Mouse (Mus musculus): ENCODE measurements around the gene Immt.
"Not testable (repeated sequence)": the region's sequence is repeated elsewhere in the genome, so short reads cannot be mapped to it uniquely, and the experiment has no call there.

Gene Immt

GRCm38 (mm10) chr6:71830690-71831580, at the start of gene Immt:
TSS of gene Immt (plus strand) at chr6:71831331.
- DNase-seq: peak; percentile 93 to 94

DNA sequence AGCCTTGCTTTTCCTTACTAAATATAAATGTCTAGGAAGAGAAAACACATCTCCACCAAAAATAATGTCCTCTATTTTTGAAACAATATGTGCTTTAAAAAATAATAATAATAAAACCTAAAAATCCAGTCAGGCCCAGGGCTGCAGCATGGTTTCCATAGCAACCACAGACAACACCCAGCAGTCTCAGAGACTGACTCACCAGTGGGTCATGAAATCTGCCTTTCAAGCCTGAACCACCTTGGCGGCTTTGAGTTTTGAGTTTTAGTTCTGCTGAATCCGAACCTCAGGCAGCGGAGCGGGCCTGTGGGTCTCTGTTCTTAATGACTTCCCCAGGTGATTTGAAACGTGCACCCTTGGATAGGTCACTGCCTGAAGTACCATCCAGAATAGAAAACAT, 48.0 kb upstream of the Immt start:
- no peak for DNase-seq

DNA sequence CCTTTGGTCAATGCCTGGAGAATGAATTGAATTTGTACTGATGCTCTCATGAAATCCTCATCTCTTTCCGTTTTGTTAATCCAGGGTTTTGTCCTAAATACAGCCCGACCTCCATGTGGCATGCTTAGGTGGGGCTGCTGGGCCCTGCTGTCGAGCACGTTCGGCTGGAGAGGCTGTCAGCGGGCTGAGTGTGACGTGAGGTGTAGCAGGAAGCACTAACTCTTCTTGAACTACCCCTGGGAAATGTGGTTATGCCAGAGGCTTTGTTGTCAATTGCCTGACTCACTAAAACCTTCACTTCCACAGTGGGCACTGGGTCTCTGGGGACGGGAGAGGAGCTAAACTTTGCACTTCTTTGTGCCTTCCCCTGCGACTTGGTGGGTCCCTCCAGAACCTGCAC, 42.8 kb upstream of the Immt start:
- DNase-seq: peak; percentile 47

GRCm38 (mm10) chr6:71791771-71792170, 39.4 kb upstream of the Immt start:
- no peak for DNase-seq

GRCm38 (mm10) chr6:71799391-71799790, 31.7 kb upstream of the Immt start:
- no peak for DNase-seq

- no peak for DNase-seq
These were observed 30.0 kb upstream of the Immt start for GRCm38 (mm10) chr6:71801011-71801713.

DNA sequence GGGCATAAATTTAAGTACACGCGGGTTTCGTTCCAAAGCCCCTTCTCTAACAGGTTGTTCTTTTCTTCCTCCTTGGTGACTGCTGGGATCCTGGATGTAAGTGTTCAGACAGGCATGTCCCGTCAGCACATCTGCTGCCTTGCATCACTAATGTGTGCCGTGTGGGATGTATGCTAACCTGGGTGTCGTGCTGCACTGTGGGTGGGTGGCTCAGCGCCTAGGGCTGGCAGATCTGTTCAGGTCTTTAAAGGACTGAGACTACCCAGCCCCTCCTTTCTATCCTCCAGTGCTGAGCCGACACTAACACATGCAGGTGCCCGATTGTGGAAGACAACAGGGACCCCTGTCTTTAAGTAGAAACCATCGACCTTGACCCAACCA, 29.4 kb upstream of the Immt start:
- DNase-seq: no peak

- DNase-seq: no peak
These were observed 27.5 kb upstream of the Immt start for GRCm38 (mm10) chr6:71803609-71804008.

GRCm38 (mm10) chr6:71804061-71804829, 26.9 kb upstream of the Immt start:
- peak; percentile 61 to 68 for DNase-seq

DNA sequence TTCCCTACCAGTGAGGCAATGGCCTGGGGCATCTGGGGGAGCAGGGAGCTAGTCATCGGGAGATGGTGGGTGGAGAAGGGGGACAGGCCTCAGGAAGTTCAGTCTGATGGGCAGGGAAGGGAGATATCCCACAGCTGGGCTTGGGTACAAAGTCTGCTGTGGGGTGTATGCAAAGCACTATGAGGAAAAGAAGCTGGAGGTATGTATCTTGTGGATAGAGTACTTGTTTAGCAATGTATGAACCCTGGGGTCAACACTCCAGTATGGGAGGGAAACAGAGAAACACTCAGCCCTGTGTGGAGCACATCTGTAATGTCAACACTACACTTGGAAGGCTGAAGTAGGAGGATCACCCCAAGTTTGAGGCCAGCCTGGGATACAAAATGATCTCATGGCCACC, 24.4 kb upstream of the Immt start:
- no peak for DNase-seq

DNA sequence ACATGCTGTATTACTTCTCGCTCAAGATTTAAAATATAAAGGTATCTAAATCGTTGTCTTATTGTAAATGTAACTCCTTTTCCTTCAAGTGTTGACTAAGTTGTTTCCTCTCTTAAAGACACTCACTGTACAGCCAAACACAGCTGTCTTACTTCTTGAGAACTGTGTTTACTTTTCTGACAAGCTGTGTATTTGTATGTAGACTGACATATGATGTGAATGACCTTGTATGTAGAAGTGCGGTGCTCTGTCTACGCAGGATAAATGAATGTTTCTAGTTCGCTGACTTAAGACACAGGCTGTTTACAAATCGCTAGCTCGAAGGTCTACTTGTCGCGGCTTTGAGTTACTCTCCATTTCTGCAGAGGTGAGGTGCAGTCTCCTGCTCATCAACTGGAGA, 21.2 kb upstream of the Immt start:
- DNase-seq: no peak

- DNase-seq: no peak
These were observed 18.3 kb upstream of the Immt start for GRCm38 (mm10) chr6:71812820-71813219.

DNA sequence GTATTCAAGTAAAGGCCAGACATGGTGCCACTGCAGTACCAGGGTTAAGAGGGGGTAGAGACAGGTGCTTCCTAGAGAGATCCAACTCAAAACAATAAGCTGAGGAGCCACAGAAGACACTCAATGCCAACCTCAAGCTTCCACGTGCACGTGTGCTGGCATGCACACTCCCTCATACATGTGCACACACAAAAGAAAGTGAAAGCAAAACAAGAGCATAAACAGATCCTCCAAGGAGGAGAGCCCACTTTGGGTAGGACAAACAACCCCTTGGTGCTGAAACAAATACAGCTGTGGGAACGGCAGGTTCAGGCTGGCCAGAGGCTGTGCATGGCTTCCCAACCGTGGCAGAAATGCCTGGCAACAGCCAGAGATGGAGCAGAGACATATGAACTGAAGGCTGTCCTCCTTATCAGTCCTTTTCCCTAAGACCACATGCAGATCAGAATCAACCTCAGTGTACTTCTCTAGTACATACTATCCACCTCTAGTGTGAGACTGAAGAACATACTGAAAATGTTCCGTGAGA, 11.3 kb upstream of the Immt start:
- no peak for DNase-seq

DNA sequence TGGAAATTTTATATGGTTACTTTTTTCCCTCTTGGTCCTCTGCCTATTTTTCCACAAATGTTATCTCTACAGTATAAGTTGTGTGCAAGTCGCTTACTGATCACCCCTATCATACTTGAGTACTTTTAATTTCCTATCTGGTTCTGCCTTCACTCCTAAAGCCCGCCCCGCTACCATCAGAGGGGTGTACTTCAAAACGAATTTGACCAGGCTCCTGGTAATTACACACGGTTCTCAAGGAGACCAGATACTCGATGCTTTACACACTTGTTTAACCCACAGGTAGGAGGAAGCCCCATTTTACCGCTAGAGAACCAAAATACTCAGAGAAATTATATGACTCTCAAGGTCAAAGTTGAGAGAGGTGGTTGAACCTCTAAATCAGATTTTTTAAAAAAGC, 8.0 kb upstream of the Immt start:
- no peak for DNase-seq

- DNase-seq: peak; percentile 88 to 90
These were observed 7.6 kb upstream of the Immt start for GRCm38 (mm10) chr6:71823488-71823887.

DNA sequence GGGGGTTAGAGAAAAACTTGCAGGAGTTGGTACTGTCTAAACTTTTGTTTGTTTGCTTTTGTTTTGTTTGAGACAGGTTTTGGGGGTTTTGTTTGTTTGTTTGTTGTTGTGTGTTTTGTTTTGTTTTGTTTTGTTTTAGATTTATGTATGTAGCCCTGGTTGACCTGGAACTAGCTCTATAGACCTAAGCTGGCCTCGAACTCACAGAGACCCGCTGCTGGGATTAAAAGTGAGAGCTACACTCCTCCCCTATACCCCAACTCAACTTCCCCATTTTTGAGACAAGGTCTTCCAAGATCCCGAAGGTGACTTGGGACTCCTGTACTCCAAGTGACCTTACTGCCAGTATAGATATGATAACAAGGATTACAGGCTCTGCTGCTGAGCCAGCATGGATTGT, 7.2 kb upstream of the Immt start:
- peak in 1 of 2 experiments; percentile 4 for DNase-seq

DNA sequence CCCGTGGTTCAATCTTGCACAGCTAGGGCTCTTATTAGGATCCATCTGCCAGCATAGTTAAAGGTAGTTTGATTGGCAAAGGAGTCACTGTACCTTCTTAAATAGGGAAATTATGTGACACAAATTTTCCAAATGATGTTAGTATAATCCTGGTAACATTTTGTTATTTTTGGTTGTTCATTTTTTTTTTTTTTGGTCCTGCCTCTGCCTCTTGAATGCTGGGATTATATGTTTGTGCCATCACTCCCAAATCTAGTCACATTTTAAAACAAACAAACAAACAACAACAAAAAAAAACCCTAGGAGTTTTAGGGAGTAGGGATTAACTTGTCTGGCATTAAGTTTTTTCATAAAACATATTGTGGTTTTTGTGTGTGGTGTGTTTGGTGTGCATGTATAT, 4.3 kb upstream of the Immt start, which contains the start of gene Mrpl35:
Gene Mrpl35 (minus strand): TSS at position 101 of the 400 bp plus-strand sequence.
- no peak for DNase-seq

DNA sequence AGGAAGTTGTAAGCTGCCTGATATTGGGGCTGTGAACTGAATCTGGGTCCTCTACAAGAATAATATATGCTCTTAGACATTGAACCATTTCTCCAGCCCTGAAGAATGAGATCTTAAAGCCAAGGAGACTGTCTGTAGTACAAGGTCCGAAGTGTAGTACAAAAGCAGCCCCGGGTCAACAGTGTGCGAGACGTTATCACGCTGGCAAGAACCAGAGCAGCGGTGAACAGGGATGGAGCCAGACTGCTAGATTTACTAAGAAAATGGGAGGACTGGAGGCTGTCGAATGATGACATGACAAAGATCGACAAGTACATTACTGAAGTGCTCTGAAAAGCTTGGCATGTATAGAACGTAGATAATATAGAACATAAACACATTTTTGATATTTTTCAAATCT, 1.4 kb upstream of the Immt start:
- DNase-seq: no peak

- peak; percentile 90 to 94 for DNase-seq
These were observed 440 bp downstream of the Immt start for GRCm38 (mm10) chr6:71831581-71831960.

- no peak for DNase-seq
These were observed 5.7 kb downstream of the Immt start for GRCm38 (mm10) chr6:71836811-71837210.

- DNase-seq: no peak
These were observed 8.7 kb downstream of the Immt start for GRCm38 (mm10) chr6:71839815-71840214.

DNA sequence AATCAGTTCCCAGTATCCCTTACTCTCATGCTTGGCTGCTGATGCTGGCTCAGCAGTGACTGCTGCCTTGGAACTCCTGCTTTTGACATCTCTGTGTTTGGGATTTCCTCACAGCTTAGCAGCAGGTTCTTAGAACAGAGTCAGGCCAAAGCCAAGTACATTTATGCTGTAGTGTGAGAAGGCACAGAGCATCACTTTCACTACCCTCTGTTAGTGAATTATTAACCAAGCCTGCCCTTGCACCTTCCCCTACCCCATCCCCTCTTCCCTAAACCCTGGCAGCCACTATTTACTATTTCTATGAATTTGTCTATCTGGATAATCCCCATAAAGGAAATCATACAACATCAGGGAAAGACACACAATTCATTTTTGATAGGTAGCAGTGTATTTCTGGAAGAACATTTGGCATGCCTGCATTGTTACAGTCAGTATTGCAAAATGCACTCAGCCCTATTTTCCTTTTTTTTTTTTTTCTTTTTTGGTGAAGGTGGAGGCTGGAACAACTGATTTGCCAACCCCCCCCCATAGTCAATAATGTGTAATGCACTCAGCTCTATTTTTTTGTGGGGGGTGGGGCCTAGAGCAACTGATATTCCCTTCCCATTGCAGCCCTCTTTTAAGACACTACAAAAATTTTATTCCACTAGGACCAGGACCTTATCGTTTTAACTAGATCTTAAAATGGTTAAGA, 9.6 kb downstream of the Immt start:
- no peak for DNase-seq

DNA sequence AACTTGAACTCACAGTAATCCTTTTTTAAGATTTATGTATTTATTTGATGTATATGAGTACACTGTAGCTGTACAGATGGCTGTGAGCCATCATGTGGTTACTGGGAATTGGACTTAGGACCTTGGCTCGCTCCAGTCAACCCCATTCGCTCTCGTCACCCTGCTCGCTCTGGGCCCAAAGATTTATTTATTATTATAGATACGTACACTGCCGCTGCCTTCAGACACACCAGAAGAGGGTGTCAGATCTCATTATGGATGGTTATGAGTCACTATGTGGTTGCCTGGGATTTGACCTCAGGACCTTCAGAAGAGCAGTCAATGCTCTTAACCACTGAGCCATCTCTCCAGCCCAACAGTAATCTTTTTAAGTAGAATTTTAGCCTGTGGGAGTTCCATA, 15.8 kb downstream of the Immt start:
- not testable (repeated sequence) for DNase-seq

Data from B cell, adult 2 months (primary cell).